Mouse (Mus musculus) adrenal gland, adult 10 weeks (tissue): ENCODE results near the gene Tmem37. TPM values are rescaled to one million over a fixed set of nuclear protein-coding genes. Genes with fewer than 3 reads are reported as not detected.

Source experiments
- polyA plus RNA-seq: library from polyadenylated mRNA; stranded (reverse); fragments of 350-450 nt; fragmentation: Illumina TruSeq; extraction: RNeasy Lipid Tissue Mini Kit (QIAGEN cat#74804); gene quantifications from one replicate; pipeline ENCODE4 v1.2.3, GENCODE M21; 2014; ENCODE audit warnings: low read depth, low replicate concordance

The Tmem37 gene
- polyA plus RNA-seq: 0.47 TPM

DNA sequence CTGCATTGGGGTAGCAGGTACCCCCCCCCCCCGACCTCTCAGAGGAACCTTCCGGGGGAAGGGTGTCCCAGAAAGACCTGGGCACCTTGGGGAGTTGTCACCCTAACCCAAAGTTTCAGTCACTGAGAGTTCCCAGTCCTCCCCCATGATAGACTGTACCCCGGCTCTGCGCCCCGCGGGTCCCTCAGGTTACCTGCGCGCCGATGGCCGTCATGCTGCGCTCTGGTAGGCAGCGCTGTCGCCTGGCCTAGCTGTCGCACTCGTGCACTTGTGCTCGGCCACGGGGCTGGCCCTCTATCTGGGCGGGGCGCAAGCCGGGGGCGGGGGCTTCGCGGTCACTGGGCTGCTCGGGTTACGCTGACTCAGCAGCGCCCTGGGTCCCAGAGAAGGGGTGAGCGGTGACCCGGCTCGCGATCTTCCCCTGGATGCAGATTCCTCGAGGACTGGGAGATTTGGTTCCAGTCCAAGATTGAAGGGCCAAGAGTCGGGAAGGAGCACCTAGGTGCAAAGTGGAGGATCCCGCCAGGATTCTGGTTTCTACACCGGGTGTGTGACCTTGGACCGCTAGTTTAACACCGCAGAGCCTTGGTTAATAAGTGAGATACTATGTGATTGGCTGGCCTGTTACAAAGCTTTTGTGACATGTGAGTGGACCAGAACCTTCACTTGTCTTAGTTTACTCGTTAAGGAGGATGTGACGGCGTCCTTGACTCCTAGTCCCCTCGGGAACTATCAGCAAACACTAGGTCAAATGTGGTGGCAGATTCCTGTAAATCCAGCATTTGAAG is at the start of gene Tmem37:
TSS of gene Tmem37 (minus strand) at position 556 of the 788 bp plus-strand sequence.

GRCm38 (mm10) chr1:120120969-120121811 is 47.3 kb upstream of the Tmem37 start, which contains the start of the genes Dbi and 3110009E18Rik:
Gene Dbi (minus strand): TSS chr1:120121078.
Gene 3110009E18Rik (plus strand): TSS chr1:120121187.

Other genes with a start within 250 kb of the Tmem37 start
- gene Ptpn4, start 236.5 kb downstream of the Tmem37 start, polyA plus RNA-seq: 55.2 TPM
- gene Tmem177, start 160.9 kb downstream of the Tmem37 start, polyA plus RNA-seq: 7.9 TPM
- not detected for gene Cfap221, start 76.8 kb downstream of the Tmem37 start, polyA plus RNA-seq
- gene Sctr, start 67.2 kb downstream of the Tmem37 start, polyA plus RNA-seq: 1.3 TPM
- gene Dbi, start 47.0 kb upstream of the Tmem37 start, polyA plus RNA-seq: 868 TPM
- 7.6 TPM for gene 3110009E18Rik, start 47.1 kb upstream of the Tmem37 start, polyA plus RNA-seq
- 6.1 TPM for gene Steap3, start 198.6 kb upstream of the Tmem37 start, polyA plus RNA-seq